Mouse (Mus musculus): Measurements from ENCODE around the gene Tchh. TPM values are rescaled to one million over a fixed set of nuclear protein-coding genes. Genes with fewer than 3 reads are reported as not detected.
"Not testable (repeated sequence)": the region's sequence is repeated elsewhere in the genome, so short reads cannot be mapped to it uniquely, and the experiment has no call there.

Tchh gene
- polyA plus RNA-seq, 1 experiment from 2014 or later = 4.7 TPM

DNA sequence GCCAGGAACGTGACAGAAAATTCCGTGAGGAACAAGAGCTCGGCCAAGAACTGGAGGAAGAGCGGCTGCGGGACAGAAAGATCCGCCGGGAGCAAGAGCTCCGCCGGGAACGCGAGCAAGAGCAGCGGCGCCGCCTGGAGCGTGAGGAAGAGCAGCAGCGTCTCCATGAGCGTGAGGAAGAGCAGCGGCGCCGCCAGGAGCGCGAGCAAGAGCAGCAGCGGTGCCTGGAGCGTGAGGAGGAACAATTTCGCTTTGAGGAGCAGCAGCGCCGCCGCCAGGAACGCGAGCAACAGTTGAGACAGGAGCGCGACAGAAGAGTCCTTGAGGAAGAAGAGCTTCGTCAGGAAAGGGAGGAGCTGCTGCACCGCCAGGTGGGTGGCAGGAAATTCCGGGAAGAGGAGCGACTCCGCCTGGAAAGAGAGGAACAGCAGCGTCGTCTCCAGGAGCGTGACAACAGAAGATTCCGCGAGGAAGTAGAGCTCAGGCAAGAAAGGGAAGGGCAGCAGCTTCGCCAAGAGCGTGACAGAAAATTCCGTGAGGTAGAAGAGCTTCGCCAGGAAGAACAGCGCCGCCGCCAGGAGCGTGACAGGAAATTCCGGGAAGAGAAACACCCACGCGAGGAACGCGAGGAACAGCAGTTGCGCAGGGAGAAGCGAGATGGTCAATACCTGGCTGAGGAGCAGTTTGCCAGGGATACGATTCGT is 5.2 kb downstream of the Tchh start:
- H3K9ac ChIP-seq = peak overlapping the region; percentile 32; the same call in 1 of the 2 replicates
- peak overlapping the region; percentile 97 for H3K4me2 ChIP-seq
- peak overlapping the region; percentile 34; the same call in 1 of the 2 replicates for H3K27ac ChIP-seq
- H3K4me3 ChIP-seq = peak overlapping the region; percentile 52
- peaks cover 40% of the 10 kb centered on the region for H3K4me1 ChIP-seq
- H3K9me3 ChIP-seq = no peaks in the 10 kb centered on the region
- no peaks in the 10 kb centered on the region for H3K36me3 ChIP-seq
- whole genome bisulfite sequencing = under 1% methylated on average over 59 of the region's 59 CpGs
- H3K27me3 ChIP-seq = peaks cover 47% of the 10 kb centered on the region
- 0 out of 2 replicates have a peak, but pooled peaks have one; percentile 24 for ATAC-seq (ENCODE audit: insufficient number of reproducible peaks, low FRiP score, low TSS enrichment, low read depth)

DNA sequence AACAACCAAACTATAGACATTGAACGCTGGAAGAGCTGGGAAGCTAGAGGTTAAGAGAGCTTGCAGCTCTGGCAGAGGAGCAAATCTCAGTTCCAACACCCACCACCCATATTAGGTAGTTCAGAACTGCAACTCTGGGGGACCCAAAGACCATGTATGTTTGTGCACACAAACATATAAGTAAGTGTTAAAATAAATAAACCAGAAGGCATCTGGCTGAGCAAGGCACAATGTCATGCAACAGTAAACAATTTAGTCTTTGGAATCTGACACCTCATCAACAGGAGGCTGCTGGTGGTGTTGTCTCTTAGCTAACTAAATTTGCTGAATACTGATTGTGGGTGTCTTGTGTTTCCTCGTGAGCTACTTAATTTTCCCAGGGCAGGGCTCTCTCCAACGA is 24.4 kb downstream of the Tchh start:
- Histone ChIP-seq H3K27ac (no peak overlapping the region), H3K4me2 (no peak overlapping the region), H3K27me3 (no peaks in the 10 kb centered on the region), H3K4me1 (no peaks in the 10 kb centered on the region), H3K9me3 (no peaks in the 10 kb centered on the region), H3K9ac (no peak overlapping the region), H3K4me3 (no peak overlapping the region), H3K36me3 (no peaks in the 10 kb centered on the region)
- no peak for ATAC-seq (ENCODE audit: insufficient number of reproducible peaks, low FRiP score, low TSS enrichment, low read depth)
- WGBS = 63% methylated on average over 3 of the region's 3 CpGs

GRCm38 (mm10) chr3:93467130-93467529 is 25.0 kb downstream of the Tchh start:
- 65% methylated on average over 4 of the region's 4 CpGs for WGBS
- Histone ChIP-seq H3K9me3 (no peaks in the 10 kb centered on the region), H3K4me2 (no peak overlapping the region), H3K27me3 (no peaks in the 10 kb centered on the region), H3K4me3 (no peak overlapping the region), H3K4me1 (no peaks in the 10 kb centered on the region), H3K9ac (no peak overlapping the region), H3K36me3 (no peaks in the 10 kb centered on the region), H3K27ac (no peak overlapping the region)
- ATAC-seq (ENCODE audit: insufficient number of reproducible peaks, low FRiP score, low TSS enrichment, low read depth) = no peak

DNA sequence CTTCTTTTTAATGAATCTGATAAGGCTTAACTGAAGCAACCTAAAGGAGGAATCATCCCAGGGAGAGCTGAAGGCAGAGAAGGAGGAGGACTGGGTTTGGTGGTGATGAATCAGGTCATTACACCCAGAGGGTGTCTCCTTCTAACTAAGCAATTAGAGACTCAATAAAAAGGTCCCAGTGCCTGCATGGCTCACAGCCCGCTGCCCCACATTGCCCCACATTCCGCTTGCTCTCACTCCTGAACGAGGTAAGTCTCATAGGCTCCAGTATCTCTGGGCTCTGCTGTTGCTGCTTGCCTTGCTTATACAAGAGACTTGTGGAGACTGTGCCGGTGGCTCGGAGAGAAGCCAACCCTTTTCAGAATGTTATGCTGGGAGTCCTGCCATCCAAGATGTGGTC is 26.4 kb downstream of the Tchh start, which contains the start of gene Tchhl1:
Gene Tchhl1, plus strand, starts transcription at position 194 of the 400 bp plus-strand sequence.
- 31% methylated on average over 5 of the region's 5 CpGs for WGBS
- ATAC-seq (ENCODE audit: insufficient number of reproducible peaks, low FRiP score, low TSS enrichment, low read depth) = no peak
- no peaks in the 10 kb centered on the region for H3K36me3 ChIP-seq
- no peak within 1 kb of the TSS for H3K27ac ChIP-seq
- H3K27me3 ChIP-seq = no peaks in the 10 kb centered on the region
- no peaks in the 10 kb centered on the region for H3K4me1 ChIP-seq
- H3K9ac ChIP-seq = no peak within 1 kb of the TSS
- H3K9me3 ChIP-seq = no peaks in the 10 kb centered on the region
- H3K4me2 ChIP-seq = no peak within 1 kb of the TSS
- H3K4me3 ChIP-seq = no peak within 1 kb of the TSS

- H3K4me2 ChIP-seq = no peak overlapping the region
- no peaks in the 10 kb centered on the region for H3K9me3 ChIP-seq
- H3K9ac ChIP-seq = no peak overlapping the region
- no peaks in the 10 kb centered on the region for H3K4me1 ChIP-seq
- no peaks in the 10 kb centered on the region for H3K27me3 ChIP-seq
- no peak for ATAC-seq (ENCODE audit: insufficient number of reproducible peaks, low FRiP score, low TSS enrichment, low read depth)
- H3K27ac ChIP-seq = no peak overlapping the region
- H3K4me3 ChIP-seq = no peak overlapping the region
- no peaks in the 10 kb centered on the region for H3K36me3 ChIP-seq
- 65% methylated on average over 3 of the region's 3 CpGs for WGBS
These were observed 27.5 kb downstream of the Tchh start for GRCm38 (mm10) chr3:93469629-93470028.

- no peaks in the 10 kb centered on the region for H3K4me1 ChIP-seq
- H3K9ac ChIP-seq = no peak overlapping the region
- no peak overlapping the region for H3K27ac ChIP-seq
- no peak overlapping the region for H3K4me3 ChIP-seq
- H3K9me3 ChIP-seq = no peaks in the 10 kb centered on the region
- H3K4me2 ChIP-seq = no peak overlapping the region
- no peaks in the 10 kb centered on the region for H3K27me3 ChIP-seq
- H3K36me3 ChIP-seq = no peaks in the 10 kb centered on the region
- 95% methylated on average over 1 of the region's 1 CpGs for WGBS
- ATAC-seq (ENCODE audit: insufficient number of reproducible peaks, low FRiP score, low TSS enrichment, low read depth) = no peak
These were observed 37.9 kb downstream of the Tchh start for GRCm38 (mm10) chr3:93480053-93480452.

DNA sequence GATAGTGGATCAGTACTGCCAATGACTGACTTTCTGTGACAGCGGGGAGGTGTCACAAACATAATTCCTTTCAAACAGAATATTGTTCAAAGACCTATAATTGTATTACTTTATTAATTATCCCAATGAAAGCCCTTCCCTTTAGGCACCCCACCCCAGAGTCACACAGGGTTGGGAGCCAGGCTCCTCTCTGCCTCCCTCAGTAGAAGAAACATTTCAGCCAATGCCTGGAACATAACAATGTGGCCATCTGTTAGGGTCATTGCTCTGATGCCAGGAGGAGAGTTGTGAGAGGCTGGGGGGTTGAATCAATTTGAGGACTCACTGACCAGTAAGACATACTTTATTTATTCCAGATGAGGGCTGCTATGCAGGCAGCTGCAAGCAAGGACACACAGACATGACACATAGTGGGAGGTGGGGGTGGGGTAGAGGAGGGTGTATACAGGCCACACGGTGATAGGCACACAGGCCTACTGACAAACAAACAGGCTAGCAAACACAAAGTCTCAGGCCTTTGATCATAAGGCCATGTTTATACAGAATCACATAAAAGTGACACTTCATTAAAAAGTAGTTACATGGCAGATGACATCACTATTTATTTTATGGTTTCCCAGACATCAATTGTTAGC is 40.0 kb downstream of the Tchh start:
- H3K4me2 ChIP-seq = no peak overlapping the region
- H3K9ac ChIP-seq = no peak overlapping the region
- no peaks in the 10 kb centered on the region for H3K9me3 ChIP-seq
- 54% methylated on average over 2 of the region's 2 CpGs for WGBS
- H3K4me3 ChIP-seq = no peak overlapping the region
- no peak overlapping the region for H3K27ac ChIP-seq
- no peak for ATAC-seq (ENCODE audit: insufficient number of reproducible peaks, low FRiP score, low TSS enrichment, low read depth)
- no peaks in the 10 kb centered on the region for H3K27me3 ChIP-seq
- H3K4me1 ChIP-seq = no peaks in the 10 kb centered on the region
- no peaks in the 10 kb centered on the region for H3K36me3 ChIP-seq

- no peak overlapping the region for H3K4me3 ChIP-seq
- H3K27ac ChIP-seq = no peak overlapping the region
- H3K27me3 ChIP-seq = no peaks in the 10 kb centered on the region
- 80% methylated on average over 3 of the region's 3 CpGs for WGBS
- no peaks in the 10 kb centered on the region for H3K4me1 ChIP-seq
- H3K4me2 ChIP-seq = no peak overlapping the region
- H3K36me3 ChIP-seq = no peaks in the 10 kb centered on the region
- H3K9ac ChIP-seq = no peak overlapping the region
- ATAC-seq (ENCODE audit: insufficient number of reproducible peaks, low FRiP score, low TSS enrichment, low read depth) = no peak
- no peaks in the 10 kb centered on the region for H3K9me3 ChIP-seq
These were observed 43.5 kb downstream of the Tchh start for GRCm38 (mm10) chr3:93485611-93486010.

DNA sequence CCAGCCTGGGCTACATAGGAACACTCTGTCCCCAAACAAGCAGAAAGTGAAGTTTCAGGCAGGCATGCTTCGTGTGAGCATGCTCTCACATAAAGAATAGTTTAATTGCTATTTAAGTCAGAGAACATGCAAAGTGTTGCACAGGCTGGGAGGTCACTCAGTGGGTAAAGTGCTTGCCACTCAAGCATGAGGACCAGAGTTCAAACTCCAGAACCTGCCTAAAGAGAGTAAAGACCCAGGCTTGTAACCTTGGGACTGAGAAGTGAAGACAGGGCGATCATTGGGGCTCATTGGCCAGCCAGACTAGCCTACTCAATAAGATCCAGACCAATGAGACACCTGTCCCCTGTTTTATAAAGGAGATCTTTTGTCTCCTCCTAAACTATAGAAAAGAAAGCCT is 46.4 kb downstream of the Tchh start:
- H3K27me3 ChIP-seq = no peaks in the 10 kb centered on the region
- no peaks in the 10 kb centered on the region for H3K4me1 ChIP-seq
- H3K4me2 ChIP-seq = no peak overlapping the region
- no peak overlapping the region for H3K27ac ChIP-seq
- no peaks in the 10 kb centered on the region for H3K36me3 ChIP-seq
- no peak for ATAC-seq (ENCODE audit: insufficient number of reproducible peaks, low FRiP score, low TSS enrichment, low read depth)
- H3K9ac ChIP-seq = no peak overlapping the region
- no peak overlapping the region for H3K4me3 ChIP-seq
- H3K9me3 ChIP-seq = no peaks in the 10 kb centered on the region
- 76% methylated on average over 2 of the region's 2 CpGs for WGBS

- Histone ChIP-seq H3K9me3 (no peaks in the 10 kb centered on the region), H3K4me2 (no peak overlapping the region), H3K4me3 (no peak overlapping the region), H3K27ac (no peak overlapping the region), H3K36me3 (no peaks in the 10 kb centered on the region), H3K9ac (no peak overlapping the region), H3K4me1 (no peaks in the 10 kb centered on the region), H3K27me3 (no peaks in the 10 kb centered on the region)
- WGBS = 72% methylated on average over 3 of the region's 3 CpGs
- ATAC-seq (ENCODE audit: insufficient number of reproducible peaks, low FRiP score, low TSS enrichment, low read depth) = no peak
These were observed 50.0 kb downstream of the Tchh start for GRCm38 (mm10) chr3:93492176-93492575.

GRCm38 (mm10) chr3:93493992-93494391 is 51.9 kb downstream of the Tchh start:
- no peak overlapping the region for H3K9ac ChIP-seq
- no peaks in the 10 kb centered on the region for H3K36me3 ChIP-seq
- no peak overlapping the region for H3K27ac ChIP-seq
- H3K4me3 ChIP-seq = no peak overlapping the region
- WGBS = 0% methylated on average over 4 of the region's 4 CpGs
- H3K9me3 ChIP-seq = no peaks in the 10 kb centered on the region
- ATAC-seq (ENCODE audit: insufficient number of reproducible peaks, low FRiP score, low TSS enrichment, low read depth) = no peak
- H3K4me1 ChIP-seq = no peaks in the 10 kb centered on the region
- H3K4me2 ChIP-seq = no peak overlapping the region
- H3K27me3 ChIP-seq = no peaks in the 10 kb centered on the region

DNA sequence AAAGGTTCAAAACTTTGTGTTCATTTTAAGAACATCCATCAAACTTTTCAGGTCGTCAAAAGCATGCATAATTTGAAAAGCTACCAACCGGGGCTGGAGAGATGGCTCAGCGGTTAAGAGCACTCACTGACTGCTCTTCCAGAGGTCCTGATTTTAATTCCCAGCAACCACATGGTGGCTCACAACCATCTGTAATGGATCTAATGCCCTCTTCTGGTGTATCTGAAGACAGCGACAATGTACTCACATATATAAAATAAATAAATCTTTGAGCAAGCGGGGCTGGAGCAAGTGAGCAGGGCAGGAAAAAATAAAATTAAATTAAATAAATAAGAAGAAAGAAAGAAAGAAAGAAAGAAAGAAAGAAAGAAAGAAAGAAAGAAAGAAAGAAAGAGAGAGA is 52.6 kb downstream of the Tchh start:
- not testable (repeated sequence) for H3K27ac ChIP-seq; H3K9ac ChIP-seq; H3K27me3 ChIP-seq; ATAC-seq (ENCODE audit: insufficient number of reproducible peaks, low FRiP score, low TSS enrichment, low read depth); H3K36me3 ChIP-seq; H3K4me2 ChIP-seq; H3K9me3 ChIP-seq; H3K4me1 ChIP-seq; H3K4me3 ChIP-seq
- WGBS = 29% methylated on average over 5 of the region's 5 CpGs

Data from limb, embryonic 15.5 days (tissue).